Mouse (Mus musculus): ENCODE data around the gene Ifna16. TPM values are rescaled to one million over a fixed set of nuclear protein-coding genes. Genes with fewer than 3 reads are reported as not detected.

Ifna16 gene
- not detected in 2 replicates for polyA plus RNA-seq (2012; rRNA removed; ENCODE audit: low replicate concordance)

DNA sequence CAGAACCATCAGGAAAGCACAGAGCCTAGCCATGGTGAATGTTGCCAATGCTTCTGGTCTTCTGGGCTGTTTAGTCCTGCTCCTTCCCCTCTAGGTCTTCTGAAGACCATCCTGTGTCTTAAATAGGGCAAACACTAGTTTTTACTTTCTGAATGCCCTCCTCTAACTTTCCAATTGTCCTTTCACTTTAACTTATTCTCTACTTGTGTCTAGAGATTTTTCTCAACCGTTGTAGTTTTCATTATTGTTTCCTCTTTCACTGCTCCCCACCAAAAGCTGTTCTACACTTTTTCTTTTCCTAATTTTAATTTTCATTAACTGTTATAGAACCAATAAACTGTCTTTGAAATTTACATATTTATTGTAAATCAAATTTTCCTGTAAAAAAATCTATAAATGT lies at the start of gene Ifna16:
Gene Ifna16, minus strand, starts transcription at position 101 of the 400 bp plus-strand sequence.

DNA sequence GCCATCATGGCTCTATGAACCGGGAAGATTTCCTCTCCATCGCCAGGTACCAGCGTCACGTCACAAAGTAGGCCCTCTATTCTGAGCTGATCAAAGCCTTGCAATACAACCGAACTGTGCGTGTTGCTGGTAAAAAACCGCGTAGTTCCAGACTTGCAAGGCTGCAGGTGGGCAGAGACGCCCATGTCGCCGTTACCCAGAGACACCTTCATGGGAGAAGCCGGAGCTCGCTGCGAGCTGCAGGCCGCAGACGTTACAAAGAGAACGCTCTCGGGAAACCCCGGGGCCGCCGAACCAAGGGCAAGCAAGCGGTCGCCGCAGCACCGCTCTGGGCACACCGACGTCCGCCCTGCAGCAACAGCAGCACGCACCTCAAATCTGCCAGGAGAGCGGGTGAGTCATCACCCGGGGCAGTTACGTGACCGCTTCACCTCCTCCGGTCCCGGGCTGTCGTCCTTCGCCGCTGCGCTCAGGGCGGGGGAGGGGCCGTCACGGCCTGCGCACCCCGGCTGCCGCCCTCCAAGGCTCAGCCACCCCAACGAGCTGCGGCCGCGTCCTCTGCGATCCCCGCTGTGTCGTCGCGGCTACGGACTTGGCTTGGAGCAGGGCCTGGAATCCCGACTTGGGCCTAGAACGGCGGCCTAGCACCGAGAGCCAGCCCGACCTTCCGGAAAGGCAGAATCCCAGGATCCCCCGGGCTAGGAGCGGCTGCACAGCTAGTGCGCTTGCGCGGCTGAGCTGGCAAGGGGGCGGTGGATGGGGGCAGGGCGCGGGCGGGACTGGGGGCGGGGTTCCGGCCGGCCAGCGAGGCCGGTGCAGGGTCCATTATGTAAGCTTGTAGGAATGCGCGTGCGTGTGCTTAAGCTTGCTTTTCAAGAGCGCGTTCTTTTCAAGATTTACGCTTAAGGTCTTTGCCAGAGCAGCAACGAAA lies 45.3 kb upstream of the Ifna16 start, which contains the start of the genes Gm26566 and Klhl9:
Gene Gm26566, plus strand, starts transcription at position 15 of the 931 bp plus-strand sequence.
Gene Klhl9, minus strand, starts transcription at position 675 of the 931 bp plus-strand sequence.

DNA sequence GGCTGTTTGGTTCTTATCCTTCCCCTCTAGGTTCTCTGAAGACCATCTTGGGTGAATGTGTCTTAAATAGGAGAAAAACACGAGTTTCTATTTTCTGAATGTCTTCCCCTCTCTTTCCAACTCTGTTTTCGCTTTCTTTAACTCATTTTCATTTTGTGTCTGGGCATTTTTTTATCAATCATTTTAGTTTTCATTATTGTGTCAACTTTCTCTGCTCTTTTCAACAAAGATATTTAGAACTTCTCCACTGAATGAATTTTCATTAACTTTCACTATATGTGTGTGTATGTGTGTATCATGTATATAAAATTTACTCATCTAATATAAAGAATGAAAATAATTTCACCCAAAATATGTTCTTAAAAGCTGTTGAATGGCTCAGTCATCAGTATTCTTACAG lies 14.5 kb upstream of the Ifna16 start, which contains the start of gene Ifnab:
Gene Ifnab, minus strand, starts transcription at position 101 of the 400 bp plus-strand sequence.

DNA sequence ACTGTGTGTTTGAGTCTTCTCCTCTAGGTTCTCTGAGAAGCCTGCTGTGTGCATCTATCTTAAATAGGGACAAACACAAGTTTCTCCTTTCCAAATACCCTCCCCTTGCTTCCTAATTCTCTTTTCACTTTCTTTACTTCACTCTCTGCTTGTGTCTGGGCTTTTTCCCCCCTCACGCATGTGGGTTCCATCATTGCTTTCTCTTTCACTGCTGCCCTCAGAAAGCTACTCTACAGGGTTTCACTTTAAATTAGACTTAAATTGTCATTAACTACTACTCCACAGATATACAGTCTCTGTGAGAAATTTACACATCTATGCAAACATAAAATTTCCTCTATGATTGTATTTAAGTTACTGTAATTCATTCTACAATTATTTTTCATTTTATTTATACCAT lies 7.1 kb upstream of the Ifna16 start, which contains the start of gene Ifna2:
Gene Ifna2, minus strand, starts transcription at position 101 of the 400 bp plus-strand sequence.

DNA sequence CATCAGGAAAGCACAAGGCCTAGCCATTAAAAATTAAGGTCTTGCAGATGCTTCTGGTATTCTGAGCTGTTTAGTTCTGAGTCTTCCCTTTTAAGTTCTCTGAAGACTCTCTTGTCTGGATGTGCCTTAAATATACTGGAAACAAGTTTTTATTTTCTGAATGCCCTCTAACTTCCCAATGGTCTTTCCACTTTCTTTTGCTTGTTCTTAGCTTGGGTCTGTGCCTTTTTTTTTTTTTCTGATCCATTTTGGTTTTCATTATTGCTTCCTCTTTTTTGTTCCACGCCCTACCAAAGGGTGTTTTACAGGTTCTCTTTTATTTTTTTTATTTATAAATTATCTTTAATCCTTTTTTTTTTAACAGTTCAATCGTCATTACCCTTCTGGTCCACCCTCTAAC lies 32.4 kb downstream of the Ifna16 start, which contains the start of gene Ifna13:
Gene Ifna13, minus strand, starts transcription at position 101 of the 400 bp plus-strand sequence.

DNA sequence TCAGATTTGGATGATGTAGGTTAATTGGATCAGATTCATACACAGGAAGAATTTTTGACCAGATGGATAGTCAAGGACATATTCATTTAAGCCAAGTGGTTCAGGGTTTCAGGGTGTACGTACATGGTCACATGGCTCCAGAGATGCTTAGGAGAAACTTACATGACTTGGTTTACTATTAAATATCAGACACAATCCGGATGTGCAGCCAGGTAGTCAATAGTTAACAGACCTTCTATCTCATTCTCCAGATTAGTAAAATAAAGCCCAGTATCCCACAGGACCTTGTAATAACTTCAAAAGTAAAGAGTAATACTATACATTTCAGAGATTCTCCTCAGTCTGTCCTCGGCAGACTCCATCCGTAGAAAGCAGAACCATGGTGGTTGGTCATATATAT lies 42.4 kb downstream of the Ifna16 start, which contains the start of gene C87499:
Gene C87499, minus strand, starts transcription at position 101 of the 400 bp plus-strand sequence.

Other genes with a start within 250 kb of the Ifna16 start
- 2.4 and 10.2 TPM in 2 replicates for gene Hacd4, start 238.0 kb downstream of the Ifna16 start, polyA plus RNA-seq (2012; rRNA removed; ENCODE audit: low replicate concordance)
- gene Ifnb1, start 154.2 kb downstream of the Ifna16 start, polyA plus RNA-seq (2012; rRNA removed; ENCODE audit: low replicate concordance) = not detected in 2 replicates
- gene Ifna15, start 118.7 kb downstream of the Ifna16 start, polyA plus RNA-seq (2012; rRNA removed; ENCODE audit: low replicate concordance) = not detected in 2 replicates
- gene Ifna14, start 105.1 kb downstream of the Ifna16 start, polyA plus RNA-seq (2012; rRNA removed; ENCODE audit: low replicate concordance) = not detected in 2 replicates
- gene Ifna9, start 84.5 kb downstream of the Ifna16 start, polyA plus RNA-seq (2012; rRNA removed; ENCODE audit: low replicate concordance) = not detected in 2 replicates
- gene Ifna12, start 73.5 kb downstream of the Ifna16 start, polyA plus RNA-seq (2012; rRNA removed; ENCODE audit: low replicate concordance) = not detected in 2 replicates
- gene C87499, start 42.5 kb downstream of the Ifna16 start, polyA plus RNA-seq (2012; rRNA removed; ENCODE audit: low replicate concordance) = not detected in 2 replicates
- not detected in 2 replicates for gene Ifna13, start 32.5 kb downstream of the Ifna16 start, polyA plus RNA-seq (2012; rRNA removed; ENCODE audit: low replicate concordance)
- not detected in 2 replicates for gene Ifna2, start 7.0 kb upstream of the Ifna16 start, polyA plus RNA-seq (2012; rRNA removed; ENCODE audit: low replicate concordance)
- not detected in 2 replicates for gene Ifnab, start 14.4 kb upstream of the Ifna16 start, polyA plus RNA-seq (2012; rRNA removed; ENCODE audit: low replicate concordance)
- gene Gm26566, start 44.9 kb upstream of the Ifna16 start, polyA plus RNA-seq (2012; rRNA removed; ENCODE audit: low replicate concordance) = 0.43 TPM in 1 of 2 replicates, not detected in the other
- gene Klhl9, start 45.5 kb upstream of the Ifna16 start, polyA plus RNA-seq (2012; rRNA removed; ENCODE audit: low replicate concordance) = 16.8 and 23.2 TPM in 2 replicates
- gene Gm13271, start 77.9 kb upstream of the Ifna16 start, polyA plus RNA-seq (2012; rRNA removed; ENCODE audit: low replicate concordance) = not detected in 2 replicates
- 0.17 and 0.27 TPM in 2 replicates for gene Gm13283, start 83.2 kb upstream of the Ifna16 start, polyA plus RNA-seq (2012; rRNA removed; ENCODE audit: low replicate concordance)
- not detected in 2 replicates for gene Gm13290, start 96.9 kb upstream of the Ifna16 start, polyA plus RNA-seq (2012; rRNA removed; ENCODE audit: low replicate concordance)
- not detected in 2 replicates for gene Gm13289, start 100.0 kb upstream of the Ifna16 start, polyA plus RNA-seq (2012; rRNA removed; ENCODE audit: low replicate concordance)
- gene Gm13272, start 102.9 kb upstream of the Ifna16 start, polyA plus RNA-seq (2012; rRNA removed; ENCODE audit: low replicate concordance) = not detected in 2 replicates
- gene Ifnz, start 105.2 kb upstream of the Ifna16 start, polyA plus RNA-seq (2012; rRNA removed; ENCODE audit: low replicate concordance) = 0.07 TPM in 1 of 2 replicates, not detected in the other
- not detected in 2 replicates for gene Gm13276, start 108.8 kb upstream of the Ifna16 start, polyA plus RNA-seq (2012; rRNA removed; ENCODE audit: low replicate concordance)
- not detected in 2 replicates for gene Gm13277, start 111.7 kb upstream of the Ifna16 start, polyA plus RNA-seq (2012; rRNA removed; ENCODE audit: low replicate concordance)
- not detected in 2 replicates for gene Gm13278, start 114.6 kb upstream of the Ifna16 start, polyA plus RNA-seq (2012; rRNA removed; ENCODE audit: low replicate concordance)
- not detected in 2 replicates for gene Gm13275, start 117.6 kb upstream of the Ifna16 start, polyA plus RNA-seq (2012; rRNA removed; ENCODE audit: low replicate concordance)
- not detected in 2 replicates for gene Gm13279, start 120.5 kb upstream of the Ifna16 start, polyA plus RNA-seq (2012; rRNA removed; ENCODE audit: low replicate concordance)
- gene Gm13285, start 122.7 kb upstream of the Ifna16 start, polyA plus RNA-seq (2012; rRNA removed; ENCODE audit: low replicate concordance) = not detected in 2 replicates
- gene Gm13287, start 126.3 kb upstream of the Ifna16 start, polyA plus RNA-seq (2012; rRNA removed; ENCODE audit: low replicate concordance) = not detected in 2 replicates
- not detected in 2 replicates for gene Gm13288, start 128.6 kb upstream of the Ifna16 start, polyA plus RNA-seq (2012; rRNA removed; ENCODE audit: low replicate concordance)
- gene Ifna7, start 139.3 kb upstream of the Ifna16 start, polyA plus RNA-seq (2012; rRNA removed; ENCODE audit: low replicate concordance) = not detected in 2 replicates
- gene Ifna11, start 143.0 kb upstream of the Ifna16 start, polyA plus RNA-seq (2012; rRNA removed; ENCODE audit: low replicate concordance) = not detected in 2 replicates
- not detected in 2 replicates for gene Ifna6, start 150.5 kb upstream of the Ifna16 start, polyA plus RNA-seq (2012; rRNA removed; ENCODE audit: low replicate concordance)
- not detected in 2 replicates for gene Ifna5, start 158.6 kb upstream of the Ifna16 start, polyA plus RNA-seq (2012; rRNA removed; ENCODE audit: low replicate concordance)
- gene Ifna4, start 164.9 kb upstream of the Ifna16 start, polyA plus RNA-seq (2012; rRNA removed; ENCODE audit: low replicate concordance) = not detected in 2 replicates
- gene Ifna1, start 173.2 kb upstream of the Ifna16 start, polyA plus RNA-seq (2012; rRNA removed; ENCODE audit: low replicate concordance) = not detected in 2 replicates
- gene Ifne, start 203.3 kb upstream of the Ifna16 start, polyA plus RNA-seq (2012; rRNA removed; ENCODE audit: low replicate concordance) = not detected in 2 replicates

All from mammary gland, adult 2 months (tissue).